Comparison of ENCODE assay signal across 8 mouse cellular contexts in genomic region chr5:139619301-139620161, GRCm38 (mm10).
DNase-seq lines count a peak whose midpoint lies in the region; ATAC-seq and TF ChIP-seq lines count a peak whose summit lies in the region.
"Had no signal": no experiment of that assay in that cellular context is flagged by ENCODE, and none has a peak within 500 bp of the region (broad histone marks: within the 10 kb centered on the region; RNA-seq: fewer than 3 reads in every experiment).

No protein-coding gene starts in this region.

- 0 out of 2 replicates have a peak overlapping the region, but pooled peaks have one; percentile 1 for H3K9ac ChIP-seq in hindbrain, embryonic 15.5 days
- H3K9ac ChIP-seq in midbrain, embryonic 16.5 days (ENCODE audit: low read depth, low read length): peak overlapping the region; percentile 0; the same call in 1 of the 2 replicates
- H3K9ac ChIP-seq: liver, embryonic 12.5 days had no signal

- ATAC-seq in hindbrain, embryonic 15.5 days (ENCODE audit: low FRiP score, low read depth): peak; percentile 36; the same call in 1 of the 2 replicates
- ATAC-seq in midbrain, embryonic 16.5 days: no peak
- ATAC-seq: liver, embryonic 12.5 days had no signal

- no peaks in the 10 kb centered on the region for H3K36me3 ChIP-seq in hindbrain, embryonic 15.5 days
- H3K36me3 ChIP-seq in midbrain, embryonic 16.5 days (ENCODE audit: control insufficient read depth, insufficient read depth, low read length): no peaks in the 10 kb centered on the region
- H3K36me3 ChIP-seq: liver, embryonic 12.5 days had no signal

- TF ChIP-seq POLR2A in brain, embryonic 14.5 days (IDR thresholded peaks at IDR 0.05; ENCODE audit: borderline replicate concordance, extremely low read depth, insufficient read depth, insufficient read length, poor library complexity, severe bottlenecking): no peak

- no peak overlapping the region; the same call in 1 of the 2 replicates for H3K27ac ChIP-seq in hindbrain, embryonic 15.5 days (replicated peaks)
- no peak overlapping the region for H3K27ac ChIP-seq in midbrain, embryonic 16.5 days (ENCODE audit: low read length)
- H3K27ac ChIP-seq in layer of hippocampus, adult 2 months: no peak overlapping the region
- H3K27ac ChIP-seq: liver, embryonic 12.5 days had no signal

- TF ChIP-seq CTCF in brain, embryonic 14.5 days (IDR thresholded peaks at IDR 0.05; ENCODE audit: borderline replicate concordance, extremely low read depth, insufficient read depth, insufficient read length): no peak
- no peak for TF ChIP-seq CTCF in layer of hippocampus, adult 2 months (conservative IDR thresholded peaks at IDR 0.05)

- 9% methylated on average over 36 of the region's 36 CpGs for WGBS in hindbrain, embryonic 15.5 days
- 16% methylated on average over 36 of the region's 36 CpGs for WGBS in midbrain, embryonic 16.5 days

- DNase-seq in brain, embryonic 14.5 days (ENCODE audit: low read depth): peak; percentile 25
- DNase-seq in embryo, embryonic 11.5 days (ENCODE audit: low read depth, low spot score): peak; percentile 63
- DNase-seq in frontal cortex, postnatal 25 days (ENCODE audit: low spot score in 2 of 2): no peak
- no peak for DNase-seq in layer of hippocampus, adult 8-10 months (ENCODE audit: low spot score in 2 of 2)
- DNase-seq in layer of hippocampus, adult 2 months (ENCODE audit: low spot score in 2 of 2): no peak

- no peak overlapping the region for H3K4me3 ChIP-seq in hindbrain, embryonic 15.5 days
- no peak overlapping the region for H3K4me3 ChIP-seq in midbrain, embryonic 16.5 days (ENCODE audit: low read depth, low read length)
- no peak overlapping the region for H3K4me3 ChIP-seq in layer of hippocampus, adult 2 months
- H3K4me3 ChIP-seq: liver, embryonic 12.5 days had no signal

- H3K4me1 ChIP-seq in hindbrain, embryonic 15.5 days (replicated peaks): peaks cover 14% of the 10 kb centered on the region
- H3K4me1 ChIP-seq in midbrain, embryonic 16.5 days (ENCODE audit: control insufficient read depth, insufficient read depth, low read length): peaks cover 7% of the 10 kb centered on the region
- H3K4me1 ChIP-seq: liver, embryonic 12.5 days had no signal

- no peaks in the 10 kb centered on the region for H3K9me3 ChIP-seq in hindbrain, embryonic 15.5 days
- no peaks in the 10 kb centered on the region for H3K9me3 ChIP-seq in midbrain, embryonic 16.5 days (replicated peaks; ENCODE audit: control insufficient read depth, low read length, poor library complexity, severe bottlenecking)
- H3K9me3 ChIP-seq: liver, embryonic 12.5 days had no signal

- H3K27me3 ChIP-seq in hindbrain, embryonic 15.5 days: peaks cover 9% of the 10 kb centered on the region; the same call in 1 of the 2 replicates
- H3K27me3 ChIP-seq in midbrain, embryonic 16.5 days (ENCODE audit: control insufficient read depth, insufficient read depth, low read depth, low read length): no peaks in the 10 kb centered on the region

- H3K4me2 ChIP-seq in hindbrain, embryonic 15.5 days: peak overlapping the region; percentile 38
- H3K4me2 ChIP-seq in midbrain, embryonic 16.5 days (ENCODE audit: low read length): peak overlapping the region; percentile 12; the same call in 1 of the 2 replicates
- H3K4me2 ChIP-seq: liver, embryonic 12.5 days had no signal

Comparison
In these comparisons a context has a peak if more than half of its experiments do, and no peak if none do; other contexts are left out.
1. DNase-seq: peak in brain, embryonic 14.5 days (single experiment) and embryo, embryonic 11.5 days (single experiment); none in frontal cortex, postnatal 25 days (0 of 2), layer of hippocampus, adult 8-10 months (0 of 2) and layer of hippocampus, adult 2 months (0 of 2).